Mouse (Mus musculus) E14TG2a.4 (cell line): Measurements from ENCODE around the gene Sipa1l1.

Experiments used
- CTCF ChIP-seq: conservative IDR thresholded peaks from 2 replicates; pipeline ENCODE4 v1.5.1; 2014; ENCODE audit warnings: low read length
- POU5F1 ChIP-seq: IDR thresholded peaks from 2 replicates; pipeline ENCODE4 v1.6.1; 2014; ENCODE audit warnings: low read length, borderline replicate concordance

- TF ChIP-seq CTCF (no peak), POU5F1 (no peak)
Observed at GRCm38 (mm10) chr12:82179626-82180025, 10.5 kb downstream of the Sipa1l1 start.
